Mouse (Mus musculus) heart, adult 2 months (tissue): ENCODE measurements at regions not wholly inside any gene's neighbourhood (a gene's known extent, or its start where the extent isn't known, plus 50 kb on each side); places are given as distances from the start of the nearest gene placed in this dataset.
A peak's percentile ranks its signal among the peaks of the same experiment; 100 is the strongest.

Source experiments
- DNase-seq, 2 experiments: peaks; one replicate each; pipeline ENCODE4 v3.0.0; 2021
- H3K27ac ChIP-seq: fragments of 200-600 bp; 2 replicates; pipeline ENCODE4 v1.8.1; 2022
- H3K27me3 ChIP-seq: fragments of 200-500 bp; 2 replicates; pipeline ENCODE4 v1.6.1; 2012; ENCODE audit warnings: mild to moderate bottlenecking, low read length, inconsistent platforms, mixed read lengths; ENCODE audit not compliant: control insufficient read depth, insufficient read depth
- H3K36me3 ChIP-seq: fragments of 200-500 bp; 2 replicates; pipeline ENCODE4 v1.6.1; 2012; ENCODE audit warnings: low read length, inconsistent platforms; ENCODE audit not compliant: control insufficient read depth, insufficient read depth
- H3K4me1 ChIP-seq: fragments of 200-500 bp; 2 replicates; pipeline ENCODE4 v1.6.1; 2011; ENCODE audit warnings: low read length; ENCODE audit not compliant: control insufficient read depth, insufficient read depth
- H3K4me3 ChIP-seq: fragments of 200-600 bp; 2 replicates; pipeline ENCODE4 v1.8.1; 2022
- H3K79me2 ChIP-seq: fragments of 200-500 bp; replicated peaks from 2 replicates; pipeline ENCODE4 v1.6.1; 2012; ENCODE audit warnings: mild to moderate bottlenecking, inconsistent platforms, low read length, moderate library complexity, mixed read lengths; ENCODE audit not compliant: control insufficient read depth, insufficient read depth
- H3K9ac ChIP-seq: fragments of 200-500 bp; 2 replicates; pipeline ENCODE4 v1.6.1; 2012; ENCODE audit warnings: low read depth, mild to moderate bottlenecking, control low read depth, inconsistent platforms, low read length, mixed read lengths
- CTCF ChIP-seq: fragments of 200-600 bp; IDR thresholded peaks from 2 replicates; pipeline ENCODE4 v1.8.1; 2022; ENCODE audit warnings: antibody characterized with exemption, mild to moderate bottlenecking, moderate library complexity
- EP300 ChIP-seq: fragments of 200-500 bp; IDR thresholded peaks from 2 replicates; pipeline ENCODE4 v1.6.1; 2011; ENCODE audit warnings: low read depth, low read length, control low read depth; ENCODE audit not compliant: insufficient read depth
- POLR2A ChIP-seq: fragments of 200-500 bp; IDR thresholded peaks from 2 replicates; pipeline ENCODE4 v1.6.1; 2011; ENCODE audit warnings: mild to moderate bottlenecking, low read depth, low read length, control low read depth; ENCODE audit not compliant: insufficient read depth
- WGBS: fragments of 180-500 bp; shearing (Covaris S2); methylation state at CpG from one replicate; pipeline ENCODE4 v1.1.7; 2018; 5-methylcytosine and 5-hydroxymethylcytosine counted together
- intact Hi-C: fragments of 180-260 bp; cut with DNase I; formaldehyde crosslinking; loops from one replicate; pipeline ENCODE4 v1.15.1; 2025

DNA sequence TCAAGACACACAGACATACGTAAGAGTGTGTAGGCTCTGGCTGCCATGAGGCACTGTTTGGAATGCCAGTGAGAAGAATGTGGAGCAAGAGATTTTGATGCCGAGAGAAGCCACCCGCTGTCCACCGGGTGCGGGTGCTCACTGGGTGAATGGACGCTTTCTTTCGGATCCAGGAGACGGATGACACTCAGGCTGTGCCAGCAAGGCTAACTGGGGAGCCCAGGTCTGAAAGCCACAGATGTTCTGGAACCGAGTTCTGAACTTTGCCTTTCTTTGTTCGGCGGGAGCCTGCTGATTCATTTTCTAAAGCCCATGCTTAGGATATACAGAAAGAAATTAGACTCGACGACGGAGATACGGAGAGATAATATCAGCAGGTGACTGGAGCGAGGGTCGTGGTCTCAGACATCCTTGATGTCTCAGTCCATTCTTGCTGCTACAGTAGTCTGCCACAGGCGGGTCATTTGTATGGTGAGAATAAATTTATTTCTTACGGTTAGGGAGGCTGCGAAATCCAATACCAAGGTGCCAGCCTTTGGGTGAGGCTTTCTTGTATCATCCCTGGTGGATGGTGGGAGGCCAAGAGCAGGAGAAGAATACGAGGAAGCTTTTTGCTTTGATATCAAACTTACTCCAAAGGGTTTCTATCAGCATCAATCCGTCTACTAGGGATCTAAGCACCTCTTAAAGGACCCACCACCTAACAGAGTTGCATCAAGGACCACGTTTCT lies 80.4 kb upstream of the Cpm start:
- intact Hi-C loops, result no loop called here
- TF ChIP-seq EP300 (no peak), CTCF (no peak), POLR2A (no peak)
- H3K27me3 ChIP-seq, result no peaks in the 10 kb centered on the region
- H3K4me3 ChIP-seq, result no peak overlapping the region
- H3K4me1 ChIP-seq, result no peaks in the 10 kb centered on the region
- no peaks in the 10 kb centered on the region for H3K36me3 ChIP-seq
- H3K79me2 ChIP-seq, result no peaks in the 10 kb centered on the region
- 89% methylated on average over 23 of the region's 23 CpGs for WGBS
- H3K9ac ChIP-seq, result no peak overlapping the region
- DNase-seq, result no peak
- H3K27ac ChIP-seq, result no peak overlapping the region

- TF ChIP-seq EP300, result no peak
- Histone ChIP-seq H3K79me2 (no peaks in the 10 kb centered on the region), H3K27ac (no peak overlapping the region), H3K4me1 (no peaks in the 10 kb centered on the region), H3K4me3 (no peak overlapping the region), H3K9ac (no peak overlapping the region), H3K27me3 (no peaks in the 10 kb centered on the region), H3K36me3 (no peaks in the 10 kb centered on the region)
- no peak for DNase-seq
- intact Hi-C loops, result no loop called here
- WGBS, result 88% methylated on average over 4 of the region's 4 CpGs
These were observed 81.0 kb upstream of the Cpm start for GRCm38 (mm10) chr10:117548262-117548661.

GRCm38 (mm10) chr10:117547275-117547674 lies 82.0 kb upstream of the Cpm start:
- 60% methylated on average over 6 of the region's 6 CpGs for WGBS
- Histone ChIP-seq H3K79me2 (no peaks in the 10 kb centered on the region), H3K27me3 (no peaks in the 10 kb centered on the region), H3K4me1 (no peaks in the 10 kb centered on the region), H3K27ac (no peak overlapping the region), H3K4me3 (no peak overlapping the region), H3K9ac (no peak overlapping the region), H3K36me3 (no peaks in the 10 kb centered on the region)
- intact Hi-C loops, result no loop called here
- DNase-seq, result peak in 1 of 2 experiments; percentile 9
- no peak for TF ChIP-seq POLR2A
- TF ChIP-seq EP300, result no peak
- no peak for TF ChIP-seq CTCF

DNA sequence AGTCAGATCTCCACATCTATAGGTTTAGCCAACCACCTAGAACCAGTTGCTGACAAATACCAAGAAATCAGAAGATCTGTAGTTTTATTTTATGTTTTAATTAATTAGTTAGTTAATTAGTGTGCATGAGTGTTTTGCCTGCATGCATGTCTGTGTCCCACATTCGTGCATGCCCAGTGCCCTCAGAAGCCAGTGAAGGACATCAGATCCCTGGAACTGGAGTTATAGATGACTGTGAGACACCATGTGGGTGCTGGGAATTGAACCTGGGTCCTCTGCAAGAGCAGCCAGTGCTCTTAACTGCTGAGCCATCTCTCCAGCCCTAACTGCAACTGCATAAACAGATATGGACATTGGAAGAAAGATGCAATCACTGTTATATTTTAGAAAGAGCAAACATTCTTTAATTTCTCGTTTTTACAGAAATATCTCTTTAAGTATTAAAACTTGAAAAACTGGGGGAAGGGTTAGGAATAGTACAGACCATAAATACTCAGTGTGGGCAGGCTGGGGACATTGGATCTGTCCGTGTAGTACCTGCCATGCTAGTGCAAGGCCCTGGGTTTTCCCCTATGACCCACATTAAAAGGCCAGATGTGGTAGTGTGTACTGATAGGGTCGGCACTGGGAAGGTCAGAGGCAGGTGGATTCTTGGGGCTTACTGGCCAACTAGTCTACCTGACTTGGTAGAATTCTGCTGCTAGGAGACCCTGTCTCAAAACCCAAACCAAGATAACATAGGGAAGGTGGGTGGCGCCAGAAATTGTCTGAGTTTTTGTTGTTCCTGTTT lies 83.3 kb upstream of the Cpm start:
- no peaks in the 10 kb centered on the region for H3K79me2 ChIP-seq
- H3K4me1 ChIP-seq, result no peaks in the 10 kb centered on the region
- no peak for TF ChIP-seq CTCF
- no peak for TF ChIP-seq EP300
- no peak for TF ChIP-seq POLR2A
- 85% methylated on average over 5 of the region's 5 CpGs for WGBS
- intact Hi-C loops, result no loop called here
- H3K27ac ChIP-seq, result no peak overlapping the region
- H3K36me3 ChIP-seq, result no peaks in the 10 kb centered on the region
- no peak for DNase-seq
- H3K27me3 ChIP-seq, result no peaks in the 10 kb centered on the region
- H3K9ac ChIP-seq, result no peak overlapping the region
- H3K4me3 ChIP-seq, result no peak overlapping the region

GRCm38 (mm10) chr10:117544680-117545546 lies 84.4 kb upstream of the Cpm start:
- no peaks in the 10 kb centered on the region for H3K4me1 ChIP-seq
- intact Hi-C loops, result no loop called here
- no peak for TF ChIP-seq POLR2A
- no peak for TF ChIP-seq CTCF
- no peak for TF ChIP-seq EP300
- no peak overlapping the region for H3K4me3 ChIP-seq
- H3K27ac ChIP-seq, result no peak overlapping the region
- no peak overlapping the region for H3K9ac ChIP-seq
- no peaks in the 10 kb centered on the region for H3K36me3 ChIP-seq
- WGBS, result 72% methylated on average over 15 of the region's 15 CpGs
- peak in 1 of 2 experiments; percentile 8 for DNase-seq
- H3K27me3 ChIP-seq, result no peaks in the 10 kb centered on the region
- H3K79me2 ChIP-seq, result no peaks in the 10 kb centered on the region
